Mouse (Mus musculus): Measurements from ENCODE around the gene Xrcc4.

Xrcc4 gene

GRCm38 (mm10) chr13:89738776-89739695 lies 350.4 kb downstream of the Xrcc4 start:
- peak; percentile 86 for DNase-seq (ENCODE audit: low spot score)

DNA sequence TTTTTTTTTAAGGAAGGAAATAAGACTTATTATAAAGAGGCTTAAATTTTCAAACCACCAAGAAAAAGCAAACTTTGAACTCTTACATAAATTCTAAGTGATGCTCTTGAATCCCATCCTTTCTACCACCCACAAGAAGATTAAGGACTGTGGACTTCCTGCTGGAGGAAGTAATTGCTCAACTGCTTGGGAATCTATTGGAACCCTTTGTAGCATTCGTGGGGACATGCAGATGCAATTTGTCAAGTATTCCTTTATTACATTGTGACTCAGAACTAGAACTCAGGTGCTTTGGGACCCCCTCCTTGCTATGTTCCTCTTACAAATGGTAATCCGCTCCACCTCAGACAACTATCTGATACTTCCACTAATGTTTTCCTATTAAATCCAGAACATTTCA lies 351.1 kb downstream of the Xrcc4 start:
- DNase-seq (ENCODE audit: low spot score), result no peak

DNA sequence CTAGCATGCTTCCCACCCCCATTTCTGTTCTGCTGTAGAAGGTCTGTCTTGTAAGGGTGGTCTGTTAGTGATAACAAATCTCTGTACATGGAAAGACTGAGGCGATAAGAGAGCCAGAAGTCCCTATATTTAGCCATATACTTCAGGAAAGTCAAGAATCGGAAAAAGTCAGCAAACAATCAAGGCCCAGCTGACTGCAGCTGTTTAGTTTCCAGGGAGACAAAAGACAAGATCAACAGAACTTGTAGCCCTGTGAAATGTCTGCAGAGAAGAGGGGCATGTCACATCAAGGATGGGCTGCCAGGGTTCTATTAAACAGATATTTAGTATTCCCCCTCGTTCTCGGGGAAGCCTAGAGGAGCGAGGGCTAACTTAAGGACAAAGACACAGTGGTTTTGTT lies 354.3 kb downstream of the Xrcc4 start:
- DNase-seq (ENCODE audit: low spot score), result no peak

DNA sequence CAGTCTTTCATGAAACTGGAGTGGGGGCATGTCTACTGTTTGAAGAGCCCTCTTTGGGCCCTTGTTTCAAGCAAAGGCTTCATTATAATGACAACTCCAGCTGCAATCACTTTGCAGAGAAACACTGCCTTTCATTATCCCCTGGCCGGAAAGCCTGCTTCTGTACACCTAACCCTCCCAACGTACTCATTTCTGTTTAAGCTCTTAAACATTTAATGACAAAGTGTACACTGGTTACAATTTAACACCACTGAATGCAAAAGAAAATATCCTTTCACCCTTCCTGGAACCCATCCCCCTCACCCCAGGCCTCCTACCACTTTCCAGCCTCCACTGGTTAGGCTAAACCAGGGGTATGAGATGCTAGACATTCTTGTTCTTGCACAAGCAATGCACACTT lies 362.9 kb downstream of the Xrcc4 start:
- no peak for DNase-seq (ENCODE audit: low spot score)
